8 mouse cellular contexts compared by ENCODE assay signal in the genomic region with DNA sequence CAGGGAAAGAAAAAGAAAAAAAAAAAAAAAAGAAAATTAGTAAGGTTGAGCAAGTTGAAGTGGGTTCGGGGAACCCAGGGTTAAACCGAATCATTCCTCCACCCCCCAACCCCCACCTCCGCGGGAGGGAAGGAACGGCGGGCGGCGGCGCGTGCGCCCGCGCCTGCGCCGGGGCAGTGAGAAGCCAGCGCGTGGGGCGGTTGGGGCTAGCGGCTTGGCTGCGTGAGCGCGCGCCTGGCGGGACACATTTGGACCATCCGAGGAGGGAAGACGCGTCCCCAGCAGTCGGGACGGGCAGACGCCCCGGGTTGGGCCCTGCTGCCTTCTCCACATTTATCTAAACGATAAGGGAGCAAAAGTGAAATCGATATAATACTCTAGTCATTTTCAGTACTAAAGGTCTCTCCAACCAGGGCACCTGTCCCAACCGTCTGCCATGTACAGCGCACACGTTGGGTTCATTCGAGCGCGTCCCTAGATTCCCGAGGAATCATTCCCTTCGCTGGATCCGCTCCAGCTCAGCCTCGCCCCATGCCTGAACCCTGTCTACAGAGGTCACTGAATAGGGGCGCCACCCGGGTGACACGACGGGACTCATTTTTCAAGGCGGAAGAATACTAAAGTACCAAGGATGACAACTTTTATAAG. TPM values are rescaled to one million over a fixed set of nuclear protein-coding genes. Genes with fewer than 3 reads are reported as not detected.
DNase-seq lines count a peak whose midpoint lies in the region; ATAC-seq and TF ChIP-seq lines count a peak whose summit lies in the region.

No protein-coding gene starts in this region.

- H3K9me3 ChIP-seq in forebrain, embryonic 12.5 days: no peaks in the 10 kb centered on the region
- no peaks in the 10 kb centered on the region for H3K9me3 ChIP-seq in lung, embryonic 16.5 days (ENCODE audit: control insufficient read depth, low read length)

- H3K4me3 ChIP-seq in forebrain, embryonic 12.5 days (replicated peaks): peak overlapping the region; percentile 98
- H3K4me3 ChIP-seq in lung, embryonic 16.5 days (ENCODE audit: low read length): peak overlapping the region; percentile 100
- H3K4me3 ChIP-seq in thymus, adult 2 months (ENCODE audit: control insufficient read depth, insufficient read depth, low read length): peak overlapping the region; percentile 100

- peak overlapping the region; percentile 98 for H3K27ac ChIP-seq in forebrain, embryonic 12.5 days
- peak overlapping the region; percentile 99 for H3K27ac ChIP-seq in lung, embryonic 16.5 days (ENCODE audit: low read length)
- H3K27ac ChIP-seq in thymus, adult 2 months (ENCODE audit: control insufficient read depth, insufficient read depth, low read length): peak overlapping the region; percentile 97

- whole genome bisulfite sequencing in forebrain, embryonic 12.5 days: under 1% methylated on average over 48 of the region's 48 CpGs
- WGBS in lung, embryonic 16.5 days: under 1% methylated on average over 48 of the region's 48 CpGs
- under 1% methylated on average over 48 of the region's 48 CpGs for WGBS in thymus, adult 2 months

- TF ChIP-seq CTCF in thymus, adult 2 months (IDR thresholded peaks at IDR 0.05; ENCODE audit: borderline replicate concordance, control insufficient read depth, extremely low read depth, insufficient read depth, low read length, poor library complexity): no peak

- H3K4me2 ChIP-seq in forebrain, embryonic 12.5 days: peak overlapping the region; percentile 96
- H3K4me2 ChIP-seq in lung, embryonic 16.5 days (ENCODE audit: low read depth, low read length): peak overlapping the region; percentile 96

- peak; percentile 79 for DNase-seq in ES-CJ7 (ENCODE audit: low read depth, low spot score)
- DNase-seq in c-Kit-positive CD71-positive TER-119-positive erythroid progenitor cells, embryonic 14.5 days (ENCODE audit: low spot score): peak; percentile 69
- DNase-seq in heart, postnatal 10 days: peak; percentile 90 to 92
- peak; percentile 81 to 91 for DNase-seq in kidney, postnatal 36 days
- peak; percentile 71 for DNase-seq in ovary, adult 18-20 months (ENCODE audit: low spot score)
- peak; percentile 78 for DNase-seq in thymus, adult 2 months

- peaks cover 3% of the 10 kb centered on the region; the same call in 1 of the 2 replicates for H3K27me3 ChIP-seq in forebrain, embryonic 12.5 days
- no peaks in the 10 kb centered on the region for H3K27me3 ChIP-seq in lung, embryonic 16.5 days (ENCODE audit: control insufficient read depth, insufficient read depth, low read depth, low read length)
- no peaks in the 10 kb centered on the region for H3K27me3 ChIP-seq in thymus, adult 2 months (ENCODE audit: control insufficient read depth, insufficient read depth, low read length)

- peaks cover 25% of the 10 kb centered on the region for H3K36me3 ChIP-seq in forebrain, embryonic 12.5 days (replicated peaks)
- H3K36me3 ChIP-seq in lung, embryonic 16.5 days (ENCODE audit: control insufficient read depth, insufficient read depth, low read length): peaks cover 22% of the 10 kb centered on the region
- peaks cover 30% of the 10 kb centered on the region for H3K36me3 ChIP-seq in thymus, adult 2 months (ENCODE audit: control insufficient read depth, insufficient read depth, low read length)

- TF ChIP-seq POLR2A in thymus, adult 2 months (IDR thresholded peaks at IDR 0.05; ENCODE audit: control insufficient read depth, extremely low read depth, insufficient read depth, low read length, poor library complexity): peak; percentile 78

- H3K4me1 ChIP-seq in forebrain, embryonic 12.5 days: peaks cover 43% of the 10 kb centered on the region
- peaks cover 46% of the 10 kb centered on the region for H3K4me1 ChIP-seq in lung, embryonic 16.5 days (replicated peaks; ENCODE audit: control insufficient read depth, insufficient read depth, low read length)
- peaks cover 46% of the 10 kb centered on the region for H3K4me1 ChIP-seq in thymus, adult 2 months (replicated peaks; ENCODE audit: control insufficient read depth, insufficient read depth, low read length)

- intact Hi-C loops in heart, postnatal 10 days (cut with DNase I): no loop called here

- H3K9ac ChIP-seq in forebrain, embryonic 12.5 days: peak overlapping the region; percentile 97
- peak overlapping the region; percentile 100 for H3K9ac ChIP-seq in lung, embryonic 16.5 days (ENCODE audit: low read length)

- ATAC-seq in forebrain, embryonic 12.5 days (ENCODE audit: low FRiP score): peak; percentile 66
- ATAC-seq in lung, embryonic 16.5 days (ENCODE audit: low read depth): peak; percentile 65

RNA-seq across cellular contexts. Expression of a gene that starts 0.6 kb away (rescaled TPM):
- 1,070 and 1,131 TPM in 2 replicates for polyA plus RNA-seq in forebrain, embryonic 12.5 days (2016; fragmentation: Nextera tagmentation; extraction: Ambion mirVana)
- total RNA-seq in heart, postnatal 10 days (2021): 100 to 1,000 TPM; 456 to 499 TPM
- 1,825 and 2,189 TPM in 2 replicates for polyA plus RNA-seq in lung, embryonic 16.5 days (2015; fragmentation: Nextera tagmentation; extraction: Ambion mirVana)
- polyA plus RNA-seq in thymus, adult 2 months (2012; rRNA removed): 3,213 and 4,498 TPM in 2 replicates

RNA-seq across cellular contexts. Expression of a gene that starts 2.0 kb away (rescaled TPM):
- 9.0 and 9.7 TPM in 2 replicates for polyA plus RNA-seq in forebrain, embryonic 12.5 days (2016; fragmentation: Nextera tagmentation; extraction: Ambion mirVana)
- total RNA-seq in heart, postnatal 10 days (2021): 1,000 to 10,000 TPM; 1,599 to 1,711 TPM
- 37.9 and 56.8 TPM in 2 replicates for polyA plus RNA-seq in lung, embryonic 16.5 days (2015; fragmentation: Nextera tagmentation; extraction: Ambion mirVana)
- polyA plus RNA-seq in thymus, adult 2 months (2012; rRNA removed): 25.3 and 75.8 TPM in 2 replicates

RNA-seq across cellular contexts. Expression of a gene that starts 7.8 kb away (rescaled TPM):
- 139 and 141 TPM in 2 replicates for polyA plus RNA-seq in forebrain, embryonic 12.5 days (2016; fragmentation: Nextera tagmentation; extraction: Ambion mirVana)
- total RNA-seq in heart, postnatal 10 days (2021): 100 to 1,000 TPM; 378 to 381 TPM
- polyA plus RNA-seq in lung, embryonic 16.5 days (2015; fragmentation: Nextera tagmentation; extraction: Ambion mirVana): 156 and 171 TPM in 2 replicates
- 132 and 162 TPM in 2 replicates for polyA plus RNA-seq in thymus, adult 2 months (2012; rRNA removed)

RNA-seq across cellular contexts. Expression of a gene that starts 8.0 kb away (rescaled TPM):
- 85.1 and 96.1 TPM in 2 replicates for polyA plus RNA-seq in forebrain, embryonic 12.5 days (2016; fragmentation: Nextera tagmentation; extraction: Ambion mirVana)
- 10 to 100 TPM; 50.2 to 50.4 TPM for total RNA-seq in heart, postnatal 10 days (2021)
- polyA plus RNA-seq in lung, embryonic 16.5 days (2015; fragmentation: Nextera tagmentation; extraction: Ambion mirVana): 129 and 134 TPM in 2 replicates
- polyA plus RNA-seq in thymus, adult 2 months (2012; rRNA removed): 285 and 346 TPM in 2 replicates

RNA-seq across cellular contexts. Expression of a gene that starts 14.2 kb away (rescaled TPM):
- 144 and 149 TPM in 2 replicates for polyA plus RNA-seq in forebrain, embryonic 12.5 days (2016; fragmentation: Nextera tagmentation; extraction: Ambion mirVana)
- 10 to 100 TPM; 86.0 to 88.2 TPM for total RNA-seq in heart, postnatal 10 days (2021)
- 159 and 172 TPM in 2 replicates for polyA plus RNA-seq in lung, embryonic 16.5 days (2015; fragmentation: Nextera tagmentation; extraction: Ambion mirVana)
- 27.5 and 32.2 TPM in 2 replicates for polyA plus RNA-seq in thymus, adult 2 months (2012; rRNA removed)

Comparison
In these comparisons a context has a peak if more than half of its experiments do, and no peak if none do; other contexts are left out.
1. Peak in every context shown above with its lines: DNase-seq, ATAC-seq, H3K4me3 ChIP-seq and H3K27ac ChIP-seq.